Mouse (Mus musculus) layer of hippocampus, adult 9-10 months (tissue): ENCODE data around the gene Gm49396.

Experiments used
- DNase-seq: peaks from one replicate; pipeline ENCODE4 v3.0.0; 2022; ENCODE audit warnings: low spot score

Gene Gm49396

DNA sequence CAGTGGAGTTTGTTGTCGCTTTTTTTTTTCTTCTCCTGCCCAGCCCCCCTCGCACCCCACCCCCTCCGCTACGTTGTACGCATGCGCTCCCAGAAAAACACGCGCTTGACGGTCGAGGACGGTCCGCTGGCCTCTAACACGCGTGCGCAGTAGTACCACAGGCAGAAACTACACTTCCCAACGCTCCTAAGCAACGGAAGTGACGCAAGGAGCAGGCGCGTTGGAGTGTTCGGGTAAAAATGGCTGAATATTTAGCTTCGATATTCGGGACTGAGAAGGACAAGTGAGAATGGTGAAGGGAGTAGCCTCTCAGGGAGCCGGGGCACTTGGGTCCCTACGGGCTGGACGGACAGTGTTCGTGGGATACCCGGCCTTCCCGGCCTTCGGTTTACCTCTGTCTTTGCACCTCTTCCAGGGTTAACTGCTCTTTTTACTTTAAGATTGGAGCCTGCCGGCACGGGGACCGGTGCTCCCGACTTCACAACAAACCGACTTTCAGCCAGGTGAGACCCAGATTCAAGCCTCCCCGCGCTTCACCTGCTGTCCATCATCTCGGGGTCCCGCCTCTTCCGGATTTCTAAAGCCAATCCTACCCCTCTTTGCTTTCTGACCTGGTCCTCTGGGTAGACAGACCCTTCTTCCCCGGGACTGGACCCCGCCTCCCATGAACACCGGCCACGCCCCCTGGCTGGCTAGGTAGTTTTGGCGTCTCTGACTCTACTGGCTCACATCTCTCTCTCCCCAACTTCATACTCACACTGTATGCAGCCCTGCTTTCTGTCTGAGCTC lies at the start of gene Gm49396, which contains the start of the genes U2af1l4 and Psenen:
Gm49396 (plus strand) TSS at position 228 of the 789 bp plus-strand sequence.
U2af1l4 (plus strand) TSS at position 185 of the 789 bp plus-strand sequence.
Psenen (minus strand) TSS at position 511 of the 789 bp plus-strand sequence.
- peak; percentile 91 for DNase-seq

DNA sequence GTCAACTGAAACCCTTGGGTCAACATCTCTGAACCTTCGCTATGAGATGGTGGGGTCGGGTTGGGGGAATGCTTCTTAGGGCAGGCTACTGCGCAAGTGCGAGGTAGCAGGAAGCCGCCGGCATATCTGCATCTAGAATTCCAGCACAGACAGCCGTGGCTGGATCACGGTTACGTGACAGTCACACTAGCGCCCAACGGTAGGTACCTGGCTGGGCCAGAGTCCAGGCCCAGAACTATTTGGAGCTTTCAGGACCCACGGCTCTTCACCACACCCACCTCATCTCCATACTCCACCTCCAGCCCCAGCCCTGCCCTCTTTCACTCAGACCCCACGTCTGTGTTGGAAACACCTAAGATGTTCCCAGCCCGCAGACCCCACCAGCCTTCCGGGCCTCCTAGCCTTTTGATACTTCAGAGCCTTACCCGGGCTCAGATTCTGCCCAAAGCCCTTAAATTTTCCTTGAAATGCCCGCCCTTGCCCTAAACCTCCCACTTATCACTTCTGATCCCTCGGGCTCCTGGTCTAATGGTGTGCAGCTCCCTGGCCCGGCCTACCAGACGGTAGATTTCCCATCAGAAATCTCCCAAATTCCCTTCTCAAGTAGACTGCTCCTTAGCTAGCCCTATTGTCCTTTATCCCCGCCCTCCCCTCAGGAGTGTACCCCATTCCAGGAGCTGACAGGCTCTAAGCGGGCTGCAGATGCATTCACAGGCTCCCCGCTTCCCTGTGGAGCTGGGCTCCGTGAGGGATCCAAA lies 48.0 kb upstream of the Gm49396 start:
- DNase-seq = no peak

DNA sequence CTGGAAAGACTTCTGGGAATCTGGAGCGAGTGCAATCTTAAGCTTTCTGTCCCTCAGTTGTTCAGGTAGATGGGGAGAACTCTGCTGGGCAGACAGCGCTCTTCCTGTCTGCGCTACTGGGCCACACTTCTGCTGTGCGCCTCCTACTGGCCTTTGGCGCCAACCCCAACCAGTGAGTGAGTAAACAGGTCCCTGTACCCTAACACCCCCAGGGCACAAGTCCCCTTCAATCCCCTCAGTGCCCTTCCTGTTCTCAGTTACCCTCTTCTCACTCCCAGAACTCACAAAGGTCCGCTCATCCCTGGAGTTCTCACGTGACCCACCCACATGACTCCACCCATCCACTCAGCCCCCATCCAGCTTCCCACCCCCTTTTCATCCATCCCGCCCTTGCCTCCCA lies 44.8 kb upstream of the Gm49396 start:
- DNase-seq = no peak

DNA sequence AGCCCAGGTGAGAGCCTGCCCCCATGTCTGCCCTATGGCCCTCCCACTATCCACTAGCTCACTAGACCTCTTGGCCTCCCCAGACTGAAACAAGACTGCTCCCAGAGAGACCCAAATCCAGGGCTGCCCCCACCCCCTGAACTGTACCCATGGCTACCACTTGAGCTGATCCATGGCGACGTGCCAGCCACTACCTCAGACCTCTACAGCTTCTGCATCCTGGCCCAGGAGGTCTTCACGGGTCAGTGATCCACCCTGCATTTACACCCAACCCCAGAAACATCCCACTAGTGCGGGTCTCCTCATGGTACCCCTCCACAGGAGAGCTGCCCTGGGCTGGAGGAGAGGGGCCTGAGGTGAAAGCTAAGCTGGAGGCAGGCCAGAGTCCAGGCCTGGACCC lies 42.7 kb upstream of the Gm49396 start:
- DNase-seq = no peak

DNA sequence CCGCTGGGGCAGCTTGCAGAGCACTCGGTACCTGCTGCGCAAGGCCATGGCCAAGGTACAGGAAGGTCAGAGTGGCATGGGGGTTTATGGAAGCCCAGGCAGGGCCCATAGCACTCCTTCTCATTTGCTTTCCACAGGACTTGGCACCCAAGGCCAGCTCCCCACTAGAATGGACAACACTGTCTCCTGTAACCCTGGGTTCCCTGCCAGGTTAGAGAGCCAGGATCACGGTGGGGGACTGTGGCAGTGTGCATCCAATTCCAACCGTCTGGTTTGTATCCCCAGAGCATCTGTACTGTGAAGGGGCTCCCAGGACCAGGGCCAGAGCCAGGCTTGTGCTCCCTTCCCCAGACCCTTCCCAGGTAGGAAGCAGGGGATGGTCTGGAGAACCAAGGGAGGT lies 42.3 kb upstream of the Gm49396 start:
- no peak for DNase-seq

DNA sequence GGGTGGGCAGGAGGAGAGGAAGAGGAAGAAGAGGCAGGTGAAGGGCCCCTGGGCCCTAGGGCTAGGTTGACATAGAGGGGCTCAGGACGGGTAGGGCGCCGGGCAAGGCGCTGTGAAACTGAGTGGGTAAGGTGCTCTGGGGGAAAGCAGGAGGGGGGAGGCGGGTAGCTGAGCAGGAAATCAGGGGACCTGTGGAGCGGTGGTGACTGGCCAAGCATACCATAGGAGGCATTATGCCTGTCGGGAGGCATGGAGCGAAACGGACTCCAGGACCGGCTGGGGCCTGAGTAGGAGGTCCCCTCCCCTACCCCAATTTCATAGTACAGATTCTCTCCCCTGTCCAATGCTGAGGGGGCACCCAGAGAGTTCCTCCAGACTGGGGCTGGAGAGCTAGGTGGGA lies 40.3 kb upstream of the Gm49396 start:
- no peak for DNase-seq

DNA sequence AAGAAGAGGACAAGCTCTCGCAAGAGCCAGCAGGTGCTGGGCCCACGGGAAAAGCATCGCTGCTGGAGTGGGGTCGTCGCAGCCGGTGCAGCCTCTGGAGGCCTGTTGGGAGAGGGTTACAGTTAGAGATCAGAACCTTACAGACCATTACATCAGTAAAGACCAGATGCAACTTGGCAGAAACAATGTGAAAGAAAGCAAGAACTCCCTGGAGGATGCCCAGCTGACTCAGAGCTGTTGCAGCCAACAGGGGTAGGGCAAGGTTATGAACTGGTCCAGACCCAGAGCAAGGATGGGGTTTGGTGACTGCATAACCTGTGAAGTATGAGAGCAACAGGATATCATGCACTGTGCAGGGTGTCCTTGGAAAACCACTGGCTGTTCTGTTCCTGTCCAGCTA lies 38.7 kb upstream of the Gm49396 start:
- no peak for DNase-seq

DNA sequence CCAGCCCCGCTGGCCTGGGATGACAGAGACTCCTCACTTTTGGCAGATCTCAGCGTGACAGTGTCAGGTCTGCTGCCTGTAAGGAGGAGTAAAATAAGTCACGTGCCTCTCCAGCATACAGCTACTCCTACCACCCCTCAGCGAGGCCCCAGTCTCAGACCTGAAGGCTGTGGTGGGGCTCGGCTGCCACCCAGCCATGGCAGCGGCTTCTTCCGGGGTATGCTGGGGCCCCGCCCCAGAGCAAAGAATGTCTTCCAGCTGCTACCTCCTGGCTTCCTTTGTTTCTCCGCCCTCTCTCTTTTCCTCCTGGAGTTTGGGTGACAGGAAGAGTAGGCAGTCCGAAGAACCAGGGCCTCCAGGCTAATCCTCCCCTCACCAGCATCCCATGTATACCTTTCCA lies 37.2 kb upstream of the Gm49396 start:
- no peak for DNase-seq

DNA sequence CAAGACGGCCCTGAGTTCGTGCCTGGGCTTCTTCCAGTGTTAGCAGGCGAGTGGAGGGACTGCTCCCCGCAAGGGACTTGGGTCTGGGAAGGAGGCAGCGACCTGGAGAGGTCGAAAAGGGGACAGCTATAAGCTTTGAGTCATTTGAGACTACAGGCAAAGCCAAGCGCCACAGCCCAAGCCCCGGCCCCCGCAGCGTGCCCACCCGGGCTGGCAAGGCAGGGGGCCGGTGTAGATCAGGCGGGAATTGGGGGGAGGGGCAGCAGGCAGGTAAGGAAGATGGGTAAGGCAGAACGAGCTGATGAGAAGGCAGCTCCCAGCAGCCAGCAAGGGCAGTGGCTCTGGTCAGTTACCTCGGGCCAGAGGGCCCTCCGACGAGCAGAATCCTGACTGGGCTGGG lies 36.7 kb upstream of the Gm49396 start:
- DNase-seq = no peak

DNA sequence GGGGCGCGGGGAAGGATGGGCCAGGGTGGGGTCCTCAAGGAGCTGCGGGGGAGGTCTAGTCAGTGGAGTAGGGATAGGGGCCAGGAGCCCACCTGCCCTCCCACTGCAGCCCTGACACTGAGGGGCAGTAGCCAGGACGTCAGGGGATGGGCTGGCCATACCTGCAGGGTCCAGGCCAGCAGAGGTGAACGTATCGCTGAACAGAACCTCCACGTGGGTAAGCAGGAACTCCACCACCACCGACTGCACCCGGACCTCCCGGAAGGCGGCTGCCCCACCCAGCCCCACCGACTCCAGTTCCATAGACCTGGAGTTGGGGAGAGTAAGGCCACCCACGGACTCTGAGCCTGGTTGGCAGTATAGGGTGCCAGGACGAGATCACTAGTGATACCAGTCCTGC lies 36.2 kb upstream of the Gm49396 start:
- no peak for DNase-seq

DNA sequence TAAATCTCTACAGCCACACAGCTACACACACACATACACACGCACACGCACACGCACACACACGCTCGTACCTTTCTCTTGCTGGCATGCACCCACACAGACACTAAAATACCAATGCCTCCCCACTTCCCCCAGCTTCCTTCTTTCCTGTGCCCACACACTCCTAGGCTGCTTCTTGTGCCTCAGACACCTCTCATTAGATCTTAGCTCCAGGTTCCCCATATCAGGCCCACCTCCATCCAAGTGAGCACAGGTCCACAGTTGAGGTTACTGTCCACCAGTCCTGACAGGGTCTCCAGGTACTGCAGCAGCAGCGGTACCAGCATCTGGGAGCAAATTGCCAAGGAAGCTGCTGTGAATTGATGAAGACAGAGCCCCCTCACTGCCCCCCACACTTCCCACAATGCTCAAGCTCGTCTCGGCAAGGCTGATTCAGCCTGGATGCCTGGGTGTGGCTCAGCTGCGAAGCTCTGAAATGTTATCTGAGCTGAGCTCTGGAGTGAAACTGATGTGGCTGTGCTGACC lies 31.8 kb upstream of the Gm49396 start:
- no peak for DNase-seq

DNA sequence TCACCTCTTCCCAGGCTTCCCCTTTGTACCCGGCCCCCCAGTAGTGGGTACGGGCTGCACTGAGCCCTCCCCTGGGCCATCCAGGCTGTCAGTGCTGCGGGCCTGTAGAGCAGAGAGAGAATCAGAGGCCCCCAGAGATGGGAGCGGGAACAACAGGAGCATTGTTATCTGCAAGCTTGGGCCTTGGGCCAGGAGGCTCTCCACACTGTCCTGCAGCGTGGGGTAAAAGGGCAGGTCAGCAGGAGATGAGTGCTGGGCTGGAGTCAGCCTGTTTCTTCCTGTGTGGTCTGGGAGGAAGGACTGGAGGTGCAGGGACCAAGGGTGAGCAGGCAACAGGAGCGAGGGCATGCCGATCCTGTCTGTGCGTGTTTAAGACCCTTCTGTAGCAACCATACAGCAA lies 30.2 kb upstream of the Gm49396 start:
- DNase-seq = no peak

DNA sequence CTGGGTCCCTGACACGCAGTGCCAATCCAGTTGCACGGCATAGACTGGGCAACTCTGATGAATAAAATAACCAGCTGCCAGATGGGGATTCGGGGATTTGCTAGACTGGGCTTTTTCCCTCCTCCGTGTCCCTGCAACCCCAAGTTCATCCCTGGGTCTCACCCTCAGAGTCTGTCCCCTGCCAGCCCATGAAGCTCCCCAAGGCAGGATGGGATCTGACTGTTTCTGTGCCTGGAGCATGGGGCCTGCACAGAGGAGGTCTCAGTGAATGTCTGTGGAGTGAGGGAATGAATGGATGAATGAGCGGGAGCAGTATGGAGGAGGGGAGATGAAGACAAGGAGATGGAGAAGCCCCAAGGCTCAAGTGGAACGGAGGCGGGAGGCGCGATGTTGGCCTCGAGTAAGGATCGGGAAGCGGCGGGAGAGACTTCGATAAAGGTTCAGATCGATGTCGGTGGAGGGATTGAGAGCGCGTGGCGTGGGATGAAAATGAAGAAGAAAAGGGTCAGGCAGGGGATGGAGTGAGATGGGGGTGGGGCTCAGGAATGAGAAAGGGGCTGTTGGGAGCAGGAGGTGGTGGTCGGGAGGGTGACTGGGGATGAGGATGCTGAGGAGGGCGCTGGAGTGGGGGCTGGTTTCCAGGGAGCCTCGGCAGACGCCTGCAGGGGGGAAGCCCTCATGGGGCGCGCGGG lies 29.1 kb upstream of the Gm49396 start:
- no peak for DNase-seq

DNA sequence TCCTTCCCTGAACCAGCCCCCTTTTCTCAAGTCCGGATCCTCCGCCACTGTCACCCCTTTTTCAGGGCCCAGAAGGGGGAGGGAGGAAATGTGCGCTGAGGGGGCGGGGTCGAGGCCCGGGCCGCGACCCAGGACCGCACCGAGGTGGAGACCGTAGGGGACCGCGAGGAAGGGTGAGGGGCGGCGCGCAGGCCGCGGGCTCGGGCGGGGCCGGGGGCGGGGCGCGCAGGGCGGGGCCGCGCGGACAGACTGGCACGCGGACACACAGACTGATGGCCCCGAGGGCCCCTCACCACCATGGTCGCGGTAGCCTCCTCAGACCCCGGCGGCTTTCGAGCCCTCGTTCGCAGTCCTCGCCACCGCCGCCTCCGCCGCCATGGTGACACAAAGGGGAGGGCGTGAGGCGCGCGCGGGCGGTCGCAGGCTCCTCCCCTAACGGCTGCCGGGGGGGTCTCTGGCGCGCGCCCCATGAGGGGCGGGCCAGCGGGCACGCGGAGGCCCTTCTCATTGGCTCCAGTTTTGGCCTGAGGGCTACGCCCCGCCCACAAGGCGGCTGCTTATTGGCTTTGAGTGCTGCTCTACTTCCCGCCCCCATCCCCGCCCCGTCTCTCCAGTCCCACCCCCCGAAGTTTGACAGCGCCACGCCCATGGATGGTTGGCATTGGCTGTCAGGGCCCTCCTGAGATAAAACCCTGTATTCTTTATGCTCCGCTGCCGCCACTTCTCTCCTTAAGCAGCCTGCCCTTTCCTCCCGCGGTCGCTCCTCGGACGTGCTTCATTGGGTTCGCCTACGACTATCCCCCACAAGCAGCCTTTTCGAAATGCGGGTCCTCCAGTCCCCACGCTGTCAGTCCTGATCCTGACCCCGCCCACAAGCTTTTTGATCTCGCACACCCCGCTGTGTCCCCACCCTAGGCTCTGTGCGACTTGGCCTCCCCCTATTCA lies 28.2 kb upstream of the Gm49396 start, which contains the start of gene Arhgap33:
Arhgap33 (minus strand) TSS at position 428 of the 945 bp plus-strand sequence.
- DNase-seq = peak; percentile 93

DNA sequence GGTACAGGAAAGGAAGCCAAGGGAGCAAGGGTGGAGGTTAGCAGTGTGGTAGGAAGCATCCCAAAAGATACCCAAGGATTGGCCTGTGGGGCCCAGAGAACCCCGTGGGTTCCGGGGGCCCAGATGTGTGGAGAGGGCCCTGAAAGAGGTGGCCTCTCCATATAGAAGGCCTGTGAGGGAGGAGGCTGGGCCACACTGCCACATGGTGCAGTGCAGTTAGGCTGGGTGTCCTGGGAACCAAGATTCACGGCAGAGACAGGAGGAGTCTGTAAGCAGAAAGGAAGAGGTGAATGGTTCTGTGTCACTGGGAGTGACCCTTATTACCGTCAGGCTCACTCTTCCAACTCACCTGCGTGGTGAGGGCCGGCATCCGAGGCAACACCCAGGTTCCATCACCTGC lies 22.6 kb upstream of the Gm49396 start:
- DNase-seq = no peak

DNA sequence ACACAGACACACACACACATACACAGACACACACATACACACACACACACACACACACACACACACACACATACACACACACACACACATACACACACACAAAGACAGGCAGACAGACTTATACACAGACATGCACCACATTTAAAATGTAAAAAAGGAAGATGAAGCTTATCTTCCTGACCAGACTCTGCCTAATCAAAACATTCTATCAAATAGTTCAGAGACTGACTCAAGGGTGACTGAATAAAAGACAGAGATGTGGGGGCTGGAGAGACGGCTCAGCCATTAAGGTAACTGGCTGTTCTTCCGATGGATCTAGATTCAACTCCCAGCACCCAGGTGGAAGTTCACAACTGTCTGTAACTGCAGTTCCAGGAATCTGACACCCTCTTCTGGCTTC lies 18.8 kb upstream of the Gm49396 start:
- no peak for DNase-seq

DNA sequence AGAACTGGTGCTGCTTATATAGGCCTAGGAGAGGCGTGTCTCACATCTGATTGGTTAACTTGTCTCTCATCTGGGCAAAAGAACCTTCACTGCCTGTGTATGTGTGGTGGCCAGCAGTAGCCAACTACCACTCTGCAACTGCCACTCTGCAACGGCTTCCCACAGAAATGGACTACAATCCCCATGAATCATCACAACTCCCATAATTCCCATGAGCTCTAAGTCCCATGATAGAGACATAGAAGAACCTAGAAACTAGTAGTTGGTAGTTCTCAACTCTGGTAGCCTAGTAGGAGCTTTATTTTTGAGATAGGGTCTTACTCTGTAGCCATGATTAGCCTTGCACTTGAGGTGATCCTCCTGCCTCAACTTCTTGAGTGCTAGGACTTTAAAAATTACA lies 13.3 kb upstream of the Gm49396 start:
- no peak for DNase-seq

DNA sequence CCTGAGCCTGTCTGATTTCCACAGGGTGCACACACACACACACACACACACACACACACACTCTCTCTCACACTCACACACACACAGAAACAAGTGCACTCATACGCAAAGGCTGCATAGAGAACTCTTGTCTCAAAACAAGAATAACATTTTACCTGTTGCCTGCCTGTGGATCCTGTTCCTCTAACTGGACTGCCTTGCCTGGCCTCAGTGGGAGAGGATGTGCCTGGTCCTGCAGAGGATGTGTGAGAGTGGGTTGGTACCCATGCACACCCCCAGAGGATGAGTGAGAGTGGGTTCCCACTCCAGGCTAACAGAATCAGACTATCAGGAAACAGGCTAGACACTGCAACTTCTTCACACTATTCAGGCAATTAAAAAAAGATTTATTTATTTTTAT lies 12.5 kb upstream of the Gm49396 start:
- no peak for DNase-seq

DNA sequence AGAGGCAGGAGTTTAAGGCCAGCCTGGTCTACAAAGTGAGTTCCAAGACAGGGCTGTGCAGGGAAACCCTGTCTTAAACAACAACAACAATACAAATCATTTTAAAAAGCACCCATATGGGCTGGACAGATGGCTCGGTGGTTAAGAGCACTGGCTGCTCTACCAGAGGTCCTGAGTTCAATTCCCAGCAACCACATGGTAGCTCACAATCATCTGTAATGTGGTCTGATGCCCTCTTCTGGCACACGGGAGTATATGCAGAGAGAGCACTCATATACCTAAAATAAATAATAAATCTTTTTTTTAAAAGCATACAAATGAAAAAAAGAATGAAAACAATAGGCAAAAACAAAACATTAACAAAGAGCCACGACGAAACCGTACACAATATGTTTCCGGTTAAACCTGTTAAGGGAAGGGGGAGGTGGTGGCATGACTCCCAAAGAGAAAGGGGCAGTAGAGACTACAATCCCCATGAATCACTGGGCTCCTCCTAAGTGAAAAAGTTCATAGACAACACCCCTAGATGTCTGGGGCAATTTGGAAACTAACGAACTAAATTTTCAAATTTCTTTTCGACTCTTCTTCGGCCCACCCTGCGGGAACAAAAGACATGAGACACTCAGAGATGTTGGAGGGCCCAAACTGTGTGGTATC lies 11.6 kb upstream of the Gm49396 start:
- peak; percentile 81 for DNase-seq

DNA sequence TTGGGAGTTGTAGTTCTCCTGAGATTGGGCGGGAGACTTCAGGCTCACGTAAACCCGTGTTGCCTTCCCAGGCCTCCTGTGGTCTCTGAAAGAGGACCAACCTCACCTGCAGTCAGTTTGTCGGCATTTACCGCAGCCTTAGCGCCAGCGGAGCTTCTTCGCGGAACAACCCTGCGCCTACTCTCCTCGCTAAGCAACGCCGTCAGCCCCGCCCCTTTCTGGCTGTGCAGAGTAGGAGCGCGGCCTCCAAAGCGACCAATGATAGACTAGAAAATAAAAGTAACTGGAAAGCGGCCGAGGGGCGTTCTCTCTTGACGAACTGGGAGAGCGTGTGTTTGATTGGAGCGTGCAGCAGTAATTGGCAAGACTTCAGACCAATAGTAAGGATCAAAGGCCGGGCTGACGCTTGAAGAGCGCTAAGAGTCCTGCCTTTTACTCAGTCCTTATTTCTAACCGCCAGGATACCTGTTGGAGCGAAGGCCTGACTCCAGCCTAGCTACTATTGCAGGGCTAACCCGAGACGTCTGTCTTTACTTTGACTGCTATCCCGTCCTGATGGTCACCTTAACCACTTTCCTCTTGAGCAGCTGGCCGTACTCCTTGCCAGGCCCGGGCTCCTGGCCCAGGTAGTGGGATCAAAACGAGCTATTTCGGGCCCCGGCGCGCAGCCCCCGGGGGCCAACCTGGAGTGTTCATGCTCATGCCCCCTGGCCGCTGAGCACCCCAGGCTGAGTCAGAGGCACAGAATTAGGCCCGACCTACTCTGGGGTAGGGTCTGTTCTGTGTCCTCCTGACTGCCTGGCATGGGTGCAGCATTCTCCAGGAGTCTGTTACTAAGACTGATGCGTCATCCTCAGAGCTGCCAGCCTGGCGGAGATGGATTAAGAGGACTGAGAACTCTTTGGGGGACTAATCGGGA lies 10.8 kb upstream of the Gm49396 start, which contains the start of the genes Hspb6 and Proser3:
Hspb6 (plus strand) TSS at position 77 of the 919 bp plus-strand sequence.
Proser3 (minus strand) TSS at position 198 of the 919 bp plus-strand sequence.
- DNase-seq = peak; percentile 97
